Mouse (Mus musculus) heart, postnatal 0 days (tissue): Measurements from ENCODE around the gene Vwa3b.

Source experiments
- CTCF ChIP-seq: IDR thresholded peaks from 2 replicates; pipeline ENCODE4 v1.5.1; 2016; ENCODE audit warnings: antibody characterized with exemption, control low read depth, low read depth
- EP300 ChIP-seq: IDR thresholded peaks from 2 replicates; pipeline ENCODE4 v1.6.1; 2016; ENCODE audit warnings: antibody characterized with exemption, low read depth

- no peak for TF ChIP-seq CTCF
- no peak for TF ChIP-seq EP300
These were observed 58.8 kb downstream of the Vwa3b start for GRCm38 (mm10) chr1:37085171-37085570.
